Mouse (Mus musculus): ENCODE results near the gene Mutyh. TPM values are rescaled to one million over a fixed set of nuclear protein-coding genes. Genes with fewer than 3 reads are reported as not detected.

The Mutyh gene
- total and polyA plus RNA-seq, 2 experiments from 2014 or later: 4.7 to 13.6 TPM

DNA sequence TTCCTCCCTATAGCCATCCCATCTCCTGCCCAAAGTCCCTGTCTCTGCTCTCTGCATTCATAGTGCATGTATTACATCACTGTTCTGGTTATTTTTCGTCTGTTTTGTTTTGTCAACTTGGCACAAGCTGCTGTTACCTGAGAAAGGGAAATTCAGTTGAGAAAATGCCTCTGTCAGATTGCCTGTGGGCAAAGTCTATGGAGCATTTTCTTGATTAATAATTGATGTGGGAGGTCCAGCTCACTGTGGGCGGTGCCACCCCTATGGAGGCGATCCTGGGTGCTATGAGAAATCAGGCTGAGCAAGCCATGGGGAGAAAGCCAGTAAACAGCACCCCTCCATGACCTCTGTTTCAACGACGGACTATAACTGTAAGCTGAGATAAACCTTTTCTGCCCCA lies 52.2 kb downstream of the Mutyh start:
- TF ChIP-seq CTCF (IDR thresholded peaks at IDR 0.05; ENCODE audit: low read depth): no peak
- H3K4me1 ChIP-seq (ENCODE audit: insufficient read depth): no peaks in the 10 kb centered on the region
- H3K27me3 ChIP-seq (ENCODE audit: insufficient read depth, low read length): no peaks in the 10 kb centered on the region
- H3K9ac ChIP-seq: no peak overlapping the region
- H3K36me3 ChIP-seq (ENCODE audit: insufficient read depth): no peaks in the 10 kb centered on the region
- no peaks in the 10 kb centered on the region for H3K9me3 ChIP-seq (ENCODE audit: low read length)
- 68% methylated on average over 5 of the region's 5 CpGs for WGBS
- H3K4me3 ChIP-seq (ENCODE audit: low read depth, low read length): no peak overlapping the region
- ATAC-seq: no peak
- no peak for DNase-seq
- no peak overlapping the region for H3K4me2 ChIP-seq (ENCODE audit: low read depth)
- no peak overlapping the region for H3K27ac ChIP-seq (ENCODE audit: low read depth, low read length)

DNA sequence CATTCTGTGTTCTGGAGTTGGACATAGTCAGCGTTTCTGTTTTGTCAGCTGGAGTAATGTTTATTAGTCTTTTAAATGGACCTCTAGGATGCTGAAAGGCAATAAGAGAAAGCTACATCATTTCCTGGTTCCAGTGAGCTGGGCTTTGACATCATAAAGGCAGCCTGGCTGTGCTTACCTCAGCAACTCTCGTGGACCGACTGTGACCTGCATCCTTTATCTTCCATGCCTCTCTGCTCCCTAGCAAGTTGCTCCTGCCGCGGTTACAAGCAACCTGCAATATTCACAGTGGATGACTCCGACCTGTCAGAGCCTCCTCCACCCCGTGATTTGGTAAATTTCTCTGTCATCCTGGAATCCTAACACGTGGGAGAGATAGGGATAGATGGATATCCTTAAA lies 54.5 kb downstream of the Mutyh start:
- Histone ChIP-seq H3K9me3 (ENCODE audit: low read length) (no peaks in the 10 kb centered on the region), H3K4me2 (ENCODE audit: low read depth) (no peak overlapping the region), H3K27ac (ENCODE audit: low read depth, low read length) (no peak overlapping the region), H3K36me3 (ENCODE audit: insufficient read depth) (no peaks in the 10 kb centered on the region), H3K27me3 (ENCODE audit: insufficient read depth, low read length) (no peaks in the 10 kb centered on the region), H3K9ac (no peak overlapping the region), H3K4me3 (ENCODE audit: low read depth, low read length) (no peak overlapping the region), H3K4me1 (ENCODE audit: insufficient read depth) (no peaks in the 10 kb centered on the region)
- DNase-seq (no peak), ATAC-seq (no peak)
- 80% methylated on average over 8 of the region's 8 CpGs for WGBS
- TF ChIP-seq CTCF (IDR thresholded peaks at IDR 0.05; ENCODE audit: low read depth): no peak

Other genes with a start within 250 kb of the Mutyh start
- 2.8 and 5.7 TPM in 2 replicates for gene Ccdc17, start 211.1 kb upstream of the Mutyh start, total RNA-seq (2014; rRNA removed)
- 3.3 and 3.9 TPM in 2 replicates for gene Ccdc17, start 211.1 kb upstream of the Mutyh start, polyA plus RNA-seq (2015; fragmentation: Nextera tagmentation; extraction: Ambion mirVana)
- 93.3 and 100 TPM in 2 replicates for gene Nasp, start 179.8 kb upstream of the Mutyh start, total RNA-seq (2014; rRNA removed)
- gene Nasp, start 179.8 kb upstream of the Mutyh start, polyA plus RNA-seq (2015; fragmentation: Nextera tagmentation; extraction: Ambion mirVana): 77.7 and 82.3 TPM in 2 replicates
- gene Akr1a1, start 156.0 kb upstream of the Mutyh start, total RNA-seq (2014; rRNA removed): 596 and 675 TPM in 2 replicates
- 908 and 1,057 TPM in 2 replicates for gene Akr1a1, start 156.0 kb upstream of the Mutyh start, polyA plus RNA-seq (2015; fragmentation: Nextera tagmentation; extraction: Ambion mirVana)
- gene Prdx1, start 122.2 kb upstream of the Mutyh start, total RNA-seq (2014; rRNA removed): 204 and 235 TPM in 2 replicates
- 593 and 661 TPM in 2 replicates for gene Prdx1, start 122.2 kb upstream of the Mutyh start, polyA plus RNA-seq (2015; fragmentation: Nextera tagmentation; extraction: Ambion mirVana)
- gene Mmachc, start 99.3 kb upstream of the Mutyh start, total RNA-seq (2014; rRNA removed): 19.6 and 23.0 TPM in 2 replicates
- gene Mmachc, start 99.3 kb upstream of the Mutyh start, polyA plus RNA-seq (2015; fragmentation: Nextera tagmentation; extraction: Ambion mirVana): 16.4 and 21.9 TPM in 2 replicates
- 13.2 and 15.2 TPM in 2 replicates for gene Ccdc163, start 99.2 kb upstream of the Mutyh start, total RNA-seq (2014; rRNA removed)
- 5.3 and 5.7 TPM in 2 replicates for gene Ccdc163, start 99.2 kb upstream of the Mutyh start, polyA plus RNA-seq (2015; fragmentation: Nextera tagmentation; extraction: Ambion mirVana)
- gene Tesk2, start 86.8 kb upstream of the Mutyh start, total RNA-seq (2014; rRNA removed): 2.6 and 2.9 TPM in 2 replicates
- 1.2 and 1.9 TPM in 2 replicates for gene Tesk2, start 86.8 kb upstream of the Mutyh start, polyA plus RNA-seq (2015; fragmentation: Nextera tagmentation; extraction: Ambion mirVana)
- gene Toe1, start 83 bp upstream of the Mutyh start, total RNA-seq (2014; rRNA removed): 34.2 and 39.9 TPM in 2 replicates
- gene Toe1, start 83 bp upstream of the Mutyh start, polyA plus RNA-seq (2015; fragmentation: Nextera tagmentation; extraction: Ambion mirVana): 20.2 and 23.2 TPM in 2 replicates
- gene Hpdl, start 14.0 kb downstream of the Mutyh start, total RNA-seq (2014; rRNA removed): 0.38 and 0.43 TPM in 2 replicates
- gene Hpdl, start 14.0 kb downstream of the Mutyh start, polyA plus RNA-seq (2015; fragmentation: Nextera tagmentation; extraction: Ambion mirVana): 0.74 and 0.78 TPM in 2 replicates
- gene Zswim5, start 69.7 kb downstream of the Mutyh start, total RNA-seq (2014; rRNA removed): 17.4 and 25.3 TPM in 2 replicates
- 1.9 and 2.4 TPM in 2 replicates for gene Zswim5, start 69.7 kb downstream of the Mutyh start, polyA plus RNA-seq (2015; fragmentation: Nextera tagmentation; extraction: Ambion mirVana)
- 33.1 and 33.4 TPM in 2 replicates for gene Urod, start 186.7 kb downstream of the Mutyh start, total RNA-seq (2014; rRNA removed)
- gene Urod, start 186.7 kb downstream of the Mutyh start, polyA plus RNA-seq (2015; fragmentation: Nextera tagmentation; extraction: Ambion mirVana): 43.3 and 44.1 TPM in 2 replicates
- 45.4 and 53.2 TPM in 2 replicates for gene Hectd3, start 187.6 kb downstream of the Mutyh start, total RNA-seq (2014; rRNA removed)
- gene Hectd3, start 187.6 kb downstream of the Mutyh start, polyA plus RNA-seq (2015; fragmentation: Nextera tagmentation; extraction: Ambion mirVana): 19.6 and 22.9 TPM in 2 replicates
- gene Eif2b3, start 211.7 kb downstream of the Mutyh start, total RNA-seq (2014; rRNA removed): 21.8 and 24.7 TPM in 2 replicates
- gene Eif2b3, start 211.7 kb downstream of the Mutyh start, polyA plus RNA-seq (2015; fragmentation: Nextera tagmentation; extraction: Ambion mirVana): 54.1 and 59.9 TPM in 2 replicates

Measured in forebrain, postnatal 0 days (tissue).